Mouse (Mus musculus) midbrain, embryonic 11.5 days (tissue): ENCODE data around the gene Ankrd24. TPM values are rescaled to one million over a fixed set of nuclear protein-coding genes. Genes with fewer than 3 reads are reported as not detected.

Experiments
- ATAC-seq: fragments of 200-750 bp; cut with Nextera tagmentation; 2 replicates; pipeline ENCODE4 v1.8.0; 2017; ENCODE audit warnings: moderate TSS enrichment, moderate library complexity; ENCODE audit not compliant: low FRiP score
- DNase-seq: peaks from one replicate; pipeline ENCODE4 v3.0.0; 2015; ENCODE audit warnings: low spot score; ENCODE audit errors: missing footprints
- H3K27ac ChIP-seq: fragments of 300-500 bp; sonication (generic); 2 replicates; pipeline ENCODE4 v1.5.1; 2014; ENCODE audit warnings: low read depth, low read length
- H3K27me3 ChIP-seq: fragments of 300-500 bp; sonication (generic); 2 replicates; pipeline ENCODE4 v1.6.1; 2014; ENCODE audit warnings: mild to moderate bottlenecking, low read length, moderate library complexity, mixed read lengths; ENCODE audit not compliant: control insufficient read depth, insufficient read depth
- H3K36me3 ChIP-seq: fragments of 300-500 bp; sonication (generic); 2 replicates; pipeline ENCODE4 v1.6.1; 2014; ENCODE audit warnings: mild to moderate bottlenecking, low read length, moderate library complexity, mixed read lengths; ENCODE audit not compliant: control insufficient read depth, insufficient read depth
- H3K4me1 ChIP-seq: fragments of 300-500 bp; sonication (generic); 2 replicates; pipeline ENCODE4 v1.6.1; 2014; ENCODE audit warnings: low read length; ENCODE audit not compliant: control insufficient read depth, insufficient read depth
- H3K4me2 ChIP-seq: fragments of 300-500 bp; sonication (generic); 2 replicates; pipeline ENCODE4 v1.6.1; 2014; ENCODE audit warnings: mild to moderate bottlenecking, moderate library complexity
- H3K4me3 ChIP-seq: fragments of 300-500 bp; sonication (generic); 2 replicates; pipeline ENCODE4 v1.5.1; 2014; ENCODE audit warnings: low read depth, low read length
- H3K9ac ChIP-seq: fragments of 300-500 bp; sonication (generic); 2 replicates; pipeline ENCODE4 v1.6.1; 2014; ENCODE audit warnings: low read length
- H3K9me3 ChIP-seq: fragments of 300-500 bp; sonication (generic); 2 replicates; pipeline ENCODE4 v1.6.1; 2016; ENCODE audit warnings: low read length; ENCODE audit not compliant: control insufficient read depth
- WGBS: fragments of 180-500 bp; shearing (Covaris S2); extraction: QIAGEN DNeasy Blood & Tissue Kit; methylation state at CpG from one replicate; pipeline ENCODE4 v1.1.7; 2014; 5-methylcytosine and 5-hydroxymethylcytosine counted together
- polyA plus RNA-seq: library from polyadenylated mRNA; unstranded; fragments of >200 nt; fragmentation: Nextera tagmentation; extraction: Ambion mirVana; gene quantifications from 2 replicates; pipeline ENCODE4 v1.2.1, GENCODE M21; 2014

Gene Ankrd24
- 4.2 and 4.6 TPM in 2 replicates for polyA plus RNA-seq

DNA sequence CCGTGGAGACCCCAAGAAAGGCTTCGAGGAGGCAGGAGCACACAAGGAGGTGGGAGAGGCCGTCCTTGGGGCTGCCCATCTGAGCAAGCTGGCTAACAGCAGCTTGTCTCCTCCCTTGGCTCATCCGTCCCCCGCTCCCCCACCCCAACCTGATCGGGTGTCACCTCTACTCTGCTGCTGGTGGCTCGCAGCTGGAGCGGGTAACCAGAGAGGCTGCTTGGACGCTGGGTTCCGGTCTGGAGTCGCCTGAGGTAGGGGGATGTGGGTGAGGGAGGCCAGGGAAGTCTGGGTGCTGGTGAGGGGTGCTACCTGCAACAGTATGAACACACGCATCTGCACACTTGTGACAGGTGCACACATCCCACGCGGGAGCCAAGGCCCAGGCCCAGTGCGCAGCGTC is at the start of gene Ankrd24:
Gene Ankrd24 (plus strand): TSS at position 151 of the 400 bp plus-strand sequence.
- peak; percentile 76 for DNase-seq
- peak within 1 kb of the TSS; percentile 80 for H3K27ac ChIP-seq
- H3K36me3 ChIP-seq: peaks cover 6% of the 10 kb centered on the region; the same call in 1 of the 2 replicates
- peak within 1 kb of the TSS; percentile 81 for H3K4me2 ChIP-seq
- 84% methylated on average over 16 of the region's 16 CpGs for WGBS
- H3K9me3 ChIP-seq: no peaks in the 10 kb centered on the region
- ATAC-seq: no peak
- peaks cover 17% of the 10 kb centered on the region for H3K4me1 ChIP-seq
- no peaks in the 10 kb centered on the region for H3K27me3 ChIP-seq
- peak within 1 kb of the TSS; percentile 89 for H3K9ac ChIP-seq
- peak within 1 kb of the TSS; percentile 72 for H3K4me3 ChIP-seq

DNA sequence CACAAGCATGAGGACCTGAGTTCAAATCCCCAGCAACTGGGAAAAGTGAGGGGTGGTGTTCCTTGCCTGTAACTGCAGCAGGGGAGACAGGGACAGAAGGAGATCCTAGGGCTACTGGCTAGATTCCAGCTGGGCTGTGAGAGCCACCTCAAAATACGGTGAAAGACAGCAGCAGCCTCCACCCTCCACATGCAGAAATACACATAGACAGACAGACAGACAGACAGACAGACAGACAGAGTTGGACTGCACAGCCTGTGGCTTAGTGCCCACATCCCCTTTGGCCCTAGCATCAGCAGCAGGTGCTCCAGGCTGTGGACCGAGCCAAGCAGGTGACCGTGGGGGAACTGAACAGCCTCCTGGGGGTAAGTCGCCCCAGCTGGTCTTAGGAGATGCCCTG is 48.4 kb upstream of the Ankrd24 start:
- WGBS: 75% methylated on average over 4 of the region's 4 CpGs

DNA sequence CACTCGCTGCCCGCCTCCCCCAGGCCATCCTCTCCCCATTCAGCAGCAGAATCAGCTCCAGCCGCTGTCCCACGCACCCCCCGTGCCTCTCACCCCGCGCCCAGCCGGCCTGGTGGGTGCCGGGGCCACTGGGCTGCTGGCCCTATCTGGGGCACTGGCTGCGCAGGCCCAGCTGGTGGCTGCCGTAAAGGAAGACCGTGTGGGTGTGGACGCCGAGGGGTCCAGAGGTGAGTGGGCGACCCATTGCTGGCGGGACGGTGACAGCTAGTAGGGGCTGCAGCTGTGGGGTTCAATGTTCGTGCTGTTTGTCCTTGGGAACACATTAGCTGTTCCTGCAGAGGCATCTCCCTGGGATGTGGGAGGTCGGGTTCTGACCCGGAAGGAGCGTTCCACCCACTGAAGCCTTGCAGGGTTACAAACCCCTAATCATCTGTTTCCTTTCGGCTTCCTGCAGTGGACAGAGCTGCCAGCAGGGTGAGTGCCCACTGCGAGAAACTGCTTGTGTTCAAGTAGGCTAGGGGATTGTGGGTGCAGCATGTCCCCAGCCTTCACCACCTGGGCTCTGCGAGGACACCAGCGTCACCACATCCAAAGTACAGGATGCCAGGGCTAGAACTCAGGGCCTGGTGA is 47.8 kb upstream of the Ankrd24 start:
- Histone ChIP-seq H3K4me1 (peaks cover 7% of the 10 kb centered on the region), H3K36me3 (no peaks in the 10 kb centered on the region), H3K4me3 (no peak overlapping the region), H3K9me3 (no peaks in the 10 kb centered on the region), H3K9ac (no peak overlapping the region), H3K27me3 (peaks cover 28% of the 10 kb centered on the region; the same call in 1 of the 2 replicates), H3K4me2 (no peak overlapping the region), H3K27ac (no peak overlapping the region)
- 55% methylated on average over 25 of the region's 25 CpGs for WGBS
- ATAC-seq: no peak
- no peak for DNase-seq

More for the DNA sequence above, 48.4 kb upstream of the Ankrd24 start:
- DNase-seq: no peak
- H3K4me1 ChIP-seq: peaks cover 12% of the 10 kb centered on the region
- H3K27ac ChIP-seq: no peak overlapping the region
- H3K27me3 ChIP-seq: peaks cover 30% of the 10 kb centered on the region
- no peaks in the 10 kb centered on the region for H3K36me3 ChIP-seq
- no peak overlapping the region for H3K4me2 ChIP-seq
- no peak overlapping the region for H3K9ac ChIP-seq
- ATAC-seq: no peak
- H3K9me3 ChIP-seq: no peaks in the 10 kb centered on the region
- H3K4me3 ChIP-seq: no peak overlapping the region

DNA sequence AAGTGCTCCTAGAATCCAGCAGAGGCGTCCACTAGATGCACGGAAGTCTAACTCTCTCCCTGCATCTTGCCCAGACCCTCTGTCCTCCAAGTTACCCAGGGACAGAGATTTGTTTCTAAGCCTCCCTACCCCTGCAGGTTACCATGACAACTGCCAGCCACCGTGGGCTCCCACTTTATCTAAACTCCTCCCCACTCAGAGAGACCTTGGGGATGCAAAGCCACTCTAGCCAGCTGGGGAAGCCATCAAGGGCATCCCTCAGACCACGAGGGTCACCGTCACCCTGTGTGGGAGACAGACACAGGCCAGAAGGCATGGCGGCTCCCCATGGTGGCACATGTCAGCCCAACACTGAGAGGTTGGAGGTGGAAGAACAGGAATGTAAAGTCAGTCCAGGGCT is 45.0 kb upstream of the Ankrd24 start:
- no peaks in the 10 kb centered on the region for H3K36me3 ChIP-seq
- H3K9ac ChIP-seq: no peak overlapping the region
- 35% methylated on average over 6 of the region's 6 CpGs for WGBS
- ATAC-seq: no peak
- H3K27ac ChIP-seq: no peak overlapping the region
- no peak overlapping the region for H3K4me3 ChIP-seq
- H3K9me3 ChIP-seq: no peaks in the 10 kb centered on the region
- H3K4me2 ChIP-seq: no peak overlapping the region
- H3K27me3 ChIP-seq: peaks cover 19% of the 10 kb centered on the region; the same call in 1 of the 2 replicates
- peaks cover 4% of the 10 kb centered on the region for H3K4me1 ChIP-seq
- no peak for DNase-seq

DNA sequence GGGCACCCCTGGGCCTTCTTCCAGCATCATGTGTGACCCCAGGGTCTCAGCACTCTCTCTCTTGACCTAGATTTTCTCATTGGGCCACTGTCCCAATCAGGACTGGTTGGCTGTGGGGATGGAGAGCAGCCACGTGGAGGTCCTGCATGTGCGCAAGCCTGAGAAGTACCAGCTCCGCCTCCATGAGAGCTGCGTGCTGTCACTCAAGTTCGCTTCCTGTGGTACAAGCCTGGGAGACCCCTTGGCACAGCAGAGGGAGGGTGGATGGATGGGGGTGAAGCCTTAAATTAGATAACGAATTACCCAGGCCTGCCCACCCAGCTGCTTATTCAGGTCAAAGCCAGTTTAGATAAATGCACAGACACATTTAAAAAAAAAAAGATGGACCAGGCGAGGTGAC is 39.6 kb upstream of the Ankrd24 start:
- no peaks in the 10 kb centered on the region for H3K36me3 ChIP-seq
- no peaks in the 10 kb centered on the region for H3K9me3 ChIP-seq
- no peak overlapping the region for H3K4me3 ChIP-seq
- no peak for DNase-seq
- no peak for ATAC-seq
- no peak overlapping the region for H3K9ac ChIP-seq
- 82% methylated on average over 7 of the region's 7 CpGs for WGBS
- H3K4me2 ChIP-seq: no peak overlapping the region
- H3K4me1 ChIP-seq: no peaks in the 10 kb centered on the region
- H3K27ac ChIP-seq: no peak overlapping the region
- peaks cover 7% of the 10 kb centered on the region; the same call in 1 of the 2 replicates for H3K27me3 ChIP-seq

DNA sequence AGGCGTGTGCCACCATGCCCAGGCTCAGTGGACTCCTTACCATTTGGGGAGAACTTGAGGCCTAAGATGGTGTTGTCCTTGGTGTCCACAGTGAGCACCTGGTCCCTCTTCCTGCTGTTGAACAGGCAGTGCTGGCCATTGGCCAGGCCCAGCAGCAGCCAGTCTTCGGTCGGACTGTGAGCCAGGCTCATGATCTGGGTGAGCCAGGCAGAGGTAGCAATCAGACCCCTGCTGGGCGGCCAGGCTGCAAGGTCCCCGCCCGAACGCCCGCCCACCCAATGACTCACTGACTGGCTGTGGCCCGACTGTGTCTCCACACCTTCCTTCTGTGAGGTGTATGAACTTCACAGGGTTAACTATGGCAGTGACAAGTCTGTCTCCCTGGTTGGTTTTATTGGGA is 36.5 kb upstream of the Ankrd24 start:
- H3K9me3 ChIP-seq: no peaks in the 10 kb centered on the region
- no peak overlapping the region for H3K27ac ChIP-seq
- ATAC-seq: no peak
- DNase-seq: no peak
- no peak overlapping the region for H3K4me3 ChIP-seq
- 76% methylated on average over 9 of the region's 9 CpGs for WGBS
- H3K36me3 ChIP-seq: no peaks in the 10 kb centered on the region
- H3K4me2 ChIP-seq: no peak overlapping the region
- H3K9ac ChIP-seq: no peak overlapping the region
- peaks cover 15% of the 10 kb centered on the region for H3K4me1 ChIP-seq
- H3K27me3 ChIP-seq: peaks cover 28% of the 10 kb centered on the region

DNA sequence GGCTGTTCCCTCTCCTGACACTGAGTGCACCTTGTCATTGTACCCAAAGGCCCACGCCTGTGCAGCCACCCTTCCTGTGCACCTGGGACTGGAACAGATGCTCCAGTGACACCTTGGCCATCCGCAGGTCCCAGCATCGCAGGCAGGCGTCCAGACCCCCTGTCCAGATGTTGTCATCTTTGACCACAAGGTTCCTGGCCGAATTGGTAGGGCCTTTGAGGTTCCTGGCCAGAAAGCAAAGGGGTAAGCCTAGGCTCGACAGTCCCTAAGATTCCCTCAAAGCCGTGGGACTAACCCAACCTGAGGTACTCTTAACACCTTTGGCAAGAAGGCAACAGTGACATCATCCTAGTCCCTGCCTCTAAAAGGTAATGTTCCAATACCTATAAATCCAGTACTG is 35.7 kb upstream of the Ankrd24 start:
- Histone ChIP-seq H3K9me3 (no peaks in the 10 kb centered on the region), H3K4me1 (peaks cover 20% of the 10 kb centered on the region), H3K27ac (no peak overlapping the region), H3K9ac (no peak overlapping the region), H3K4me3 (no peak overlapping the region), H3K4me2 (no peak overlapping the region), H3K27me3 (peaks cover 30% of the 10 kb centered on the region), H3K36me3 (no peaks in the 10 kb centered on the region)
- ATAC-seq (no peak), DNase-seq (no peak)
- WGBS: 80% methylated on average over 7 of the region's 7 CpGs

DNA sequence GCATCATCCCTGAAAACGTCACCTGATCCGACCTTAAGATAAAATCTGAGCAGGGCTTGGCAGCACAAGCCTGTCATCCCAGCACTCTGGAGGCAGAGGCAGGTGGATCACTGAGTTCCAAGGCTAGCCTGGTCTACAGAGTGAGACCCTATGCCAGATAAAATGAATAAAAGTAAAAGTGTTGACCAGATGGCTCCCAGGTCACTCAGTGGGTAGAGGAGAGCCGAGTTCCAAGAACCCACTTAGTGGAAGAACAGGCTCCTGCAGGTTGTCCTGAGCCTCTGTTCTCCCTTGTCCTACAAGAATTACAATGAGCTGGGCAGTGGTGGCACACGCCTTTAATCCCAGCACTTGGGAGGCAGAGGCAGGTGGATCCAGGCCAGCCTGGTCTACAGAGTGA is 35.1 kb upstream of the Ankrd24 start:
- H3K4me2 ChIP-seq: no peak overlapping the region
- no peak for DNase-seq
- no peak overlapping the region for H3K9ac ChIP-seq
- no peak overlapping the region for H3K4me3 ChIP-seq
- no peaks in the 10 kb centered on the region for H3K36me3 ChIP-seq
- ATAC-seq: no peak
- H3K27me3 ChIP-seq: peaks cover 35% of the 10 kb centered on the region
- WGBS: 59% methylated on average over 4 of the region's 4 CpGs
- no peaks in the 10 kb centered on the region for H3K9me3 ChIP-seq
- peaks cover 20% of the 10 kb centered on the region for H3K4me1 ChIP-seq
- H3K27ac ChIP-seq: no peak overlapping the region

DNA sequence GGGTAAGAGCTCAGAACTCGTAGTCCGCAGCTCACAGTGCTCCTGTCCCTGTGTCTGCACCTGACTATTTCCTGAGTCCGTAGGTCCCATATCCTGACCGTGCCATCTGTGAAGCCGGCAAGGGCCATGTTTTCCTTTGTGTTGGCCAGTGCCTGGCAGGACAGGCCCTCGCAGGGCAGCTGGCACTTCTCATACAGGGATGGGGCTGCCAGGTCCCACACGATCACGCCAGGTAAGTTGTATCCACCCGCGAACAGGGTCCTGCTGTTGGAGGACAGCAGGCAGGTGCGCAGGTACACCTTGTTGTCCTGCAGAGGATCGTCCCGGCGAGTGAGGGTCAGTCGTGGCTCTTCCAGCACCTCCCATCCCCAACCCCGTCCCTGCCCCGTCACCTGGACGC is 34.4 kb upstream of the Ankrd24 start:
- no peak overlapping the region for H3K9ac ChIP-seq
- no peak overlapping the region for H3K4me2 ChIP-seq
- no peak overlapping the region for H3K27ac ChIP-seq
- DNase-seq (no peak), ATAC-seq (no peak)
- peaks cover 41% of the 10 kb centered on the region for H3K27me3 ChIP-seq
- no peaks in the 10 kb centered on the region for H3K36me3 ChIP-seq
- H3K4me3 ChIP-seq: no peak overlapping the region
- WGBS: 81% methylated on average over 18 of the region's 18 CpGs
- H3K4me1 ChIP-seq: peaks cover 20% of the 10 kb centered on the region
- H3K9me3 ChIP-seq: no peaks in the 10 kb centered on the region
